Mouse (Mus musculus) MEL (cell line): ENCODE results near the gene Arhgap18. TPM values are rescaled to one million over a fixed set of nuclear protein-coding genes. Genes with fewer than 3 reads are reported as not detected.

Experiments used
- DNase-seq: peaks from one replicate; pipeline ENCODE4 v3.0.0; 2011; ENCODE audit warnings: low read depth, low spot score
- H3K27ac ChIP-seq: 2 replicates; pipeline ENCODE4 v1.5.1; 2012; ENCODE audit warnings: low read depth, mild to moderate bottlenecking, control low read depth, low read length, moderate library complexity; ENCODE audit not compliant: control insufficient read depth
- H3K27me3 ChIP-seq, 2 experiments: fragments of 150-350 bp in 1 of 2; sonication (generic) in 1 of 2; 2 replicates each; pipeline ENCODE4 v1.6.1; 2012; ENCODE audit warnings: low read length in 2 of 2, mild to moderate bottlenecking in 2 of 2, improper control_type of control experiment in 1 of 2, moderate library complexity in 1 of 2; ENCODE audit not compliant: insufficient read depth in 2 of 2, control insufficient read depth in 1 of 2
- H3K36me3 ChIP-seq, 2 experiments: 2 replicates each; pipeline ENCODE4 v1.6.1; 2012 to 2014; ENCODE audit warnings: low read length in 2 of 2, improper control_type of control experiment in 1 of 2, inconsistent platforms in 1 of 2, mild to moderate bottlenecking in 1 of 2; ENCODE audit not compliant: insufficient read depth in 2 of 2, control insufficient read depth in 1 of 2
- H3K4me1 ChIP-seq, 2 experiments: fragments of 150-350 bp in 1 of 2; sonication (generic) in 1 of 2; 2 replicates each; pipeline ENCODE4 v1.6.1; 2012; ENCODE audit warnings: low read length in 2 of 2, improper control_type of control experiment in 1 of 2, mild to moderate bottlenecking in 1 of 2; ENCODE audit not compliant: insufficient read depth in 2 of 2, control insufficient read depth in 1 of 2
- H3K4me3 ChIP-seq, 2 experiments: fragments of 150-350 bp in 1 of 2; sonication (generic) in 1 of 2; 2 replicates each; pipeline ENCODE4 v1.5.1; 2012; ENCODE audit warnings: low read depth in 2 of 2, low read length in 2 of 2, mild to moderate bottlenecking in 2 of 2, moderate library complexity in 2 of 2, control low read depth in 1 of 2, improper control_type of control experiment in 1 of 2; ENCODE audit not compliant: control insufficient read depth in 1 of 2, insufficient read depth in 1 of 2
- H3K79me2 ChIP-seq: 2 replicates; pipeline ENCODE4 v1.6.1; 2012; ENCODE audit warnings: mild to moderate bottlenecking, low read length, moderate library complexity; ENCODE audit not compliant: control insufficient read depth, poor library complexity, insufficient read depth
- H3K9ac ChIP-seq: 2 replicates; pipeline ENCODE4 v1.6.1; 2012; ENCODE audit warnings: low read depth, mild to moderate bottlenecking, control low read depth, low read length, moderate library complexity; ENCODE audit not compliant: control insufficient read depth, poor library complexity, severe bottlenecking
- H3K9me3 ChIP-seq: fragments of 150-350 bp; sonication (generic); replicated peaks from 2 replicates; pipeline ENCODE4 v1.6.1; 2012; ENCODE audit warnings: mild to moderate bottlenecking, low read length, improper control_type of control experiment, moderate library complexity; ENCODE audit not compliant: insufficient read depth
- BHLHE40 ChIP-seq: IDR thresholded peaks from 2 replicates; pipeline ENCODE4 v1.6.1; 2012; ENCODE audit warnings: low read depth, mild to moderate bottlenecking, inconsistent platforms, low read length, improper control_type of control experiment, borderline replicate concordance
- CHD2 ChIP-seq: IDR thresholded peaks from 2 replicates; pipeline ENCODE4 v1.6.1; 2011; ENCODE audit warnings: low read length, improper control_type of control experiment
- CTCF ChIP-seq, 3 experiments: IDR thresholded peaks in 2 of 3; conservative IDR thresholded peaks in 1 of 3; 2 replicates each; pipeline ENCODE4 v1.5.1; 2011 to 2012; ENCODE audit warnings: low read length in 3 of 3, low read depth in 2 of 3, mild to moderate bottlenecking in 2 of 3, improper control_type of control experiment in 1 of 3, inconsistent platforms in 1 of 3, mixed read lengths in 1 of 3, moderate library complexity in 1 of 3; ENCODE audit not compliant: control insufficient read depth in 1 of 3, insufficient read depth in 1 of 3, poor library complexity in 1 of 3, severe bottlenecking in 1 of 3
- E2F4 ChIP-seq: IDR thresholded peaks from 2 replicates; pipeline ENCODE4 v1.6.1; 2011; ENCODE audit warnings: low read depth, low read length, improper control_type of control experiment, borderline replicate concordance
- EP300 ChIP-seq, 2 experiments: IDR thresholded peaks; 2 replicates each; pipeline ENCODE4 v1.6.1; 2011; ENCODE audit warnings: improper control_type of control experiment in 2 of 2, low read length in 2 of 2, low read depth in 1 of 2, mild to moderate bottlenecking in 1 of 2
- ETS1 ChIP-seq: IDR thresholded peaks from 2 replicates; pipeline ENCODE4 v1.6.1; 2012; ENCODE audit warnings: low read depth, mild to moderate bottlenecking, inconsistent platforms, low read length, improper control_type of control experiment, moderate library complexity
- GABPA ChIP-seq: IDR thresholded peaks from 2 replicates; pipeline ENCODE4 v1.6.1; 2012; ENCODE audit warnings: low read depth, mild to moderate bottlenecking, inconsistent platforms, low read length, improper control_type of control experiment, moderate library complexity
- MAFK ChIP-seq: IDR thresholded peaks from 2 replicates; pipeline ENCODE4 v1.6.1; 2011; ENCODE audit warnings: low read depth, mild to moderate bottlenecking, low read length, improper control_type of control experiment, borderline replicate concordance
- MAX ChIP-seq: IDR thresholded peaks from 2 replicates; pipeline ENCODE4 v1.6.1; 2011; ENCODE audit warnings: low read length, improper control_type of control experiment
- MEF2A ChIP-seq: IDR thresholded peaks from 2 replicates; pipeline ENCODE4 v1.6.1; 2014; ENCODE audit warnings: low read depth, mild to moderate bottlenecking, inconsistent platforms, low read length, improper control_type of control experiment; ENCODE audit not compliant: poor library complexity, insufficient replicate concordance, severe bottlenecking; ENCODE audit errors: extremely low read depth
- MXI1 ChIP-seq: IDR thresholded peaks from 2 replicates; pipeline ENCODE4 v1.6.1; 2011; ENCODE audit warnings: mild to moderate bottlenecking, low read depth, low read length, improper control_type of control experiment
- MYC ChIP-seq: IDR thresholded peaks from 2 replicates; pipeline ENCODE4 v1.6.1; 2011; ENCODE audit warnings: low read depth, mild to moderate bottlenecking, low read length, improper control_type of control experiment, moderate library complexity
- NELFE ChIP-seq: IDR thresholded peaks from 2 replicates; pipeline ENCODE4 v1.6.1; 2011; ENCODE audit warnings: low read depth, low read length, improper control_type of control experiment
- NRF1 ChIP-seq: IDR thresholded peaks from 2 replicates; pipeline ENCODE4 v1.6.1; 2014; ENCODE audit warnings: low read depth, mild to moderate bottlenecking, inconsistent platforms, low read length, improper control_type of control experiment, moderate library complexity; ENCODE audit not compliant: poor library complexity, insufficient read depth, severe bottlenecking
- POLR2A ChIP-seq, 2 experiments: IDR thresholded peaks; 2 replicates each; pipeline ENCODE4 v1.6.1; 2011 to 2012; ENCODE audit warnings: low read length in 2 of 2, mild to moderate bottlenecking in 2 of 2, control low read depth in 1 of 2, improper control_type of control experiment in 1 of 2, low read depth in 1 of 2, moderate library complexity in 1 of 2; ENCODE audit not compliant: control insufficient read depth in 1 of 2, insufficient read depth in 1 of 2, poor library complexity in 1 of 2
- POLR2AphosphoS5 ChIP-seq: IDR thresholded peaks from 2 replicates; pipeline ENCODE4 v1.6.1; 2012; ENCODE audit warnings: low read depth, borderline replicate concordance, mild to moderate bottlenecking, inconsistent platforms, low read length, moderate library complexity, mixed read lengths
- RAD21 ChIP-seq: IDR thresholded peaks from 2 replicates; pipeline ENCODE4 v1.6.1; 2011; ENCODE audit warnings: mild to moderate bottlenecking, low read depth, low read length, improper control_type of control experiment
- TBP ChIP-seq: IDR thresholded peaks from 2 replicates; pipeline ENCODE4 v1.8.0; 2011; ENCODE audit warnings: low read depth, low read length, improper control_type of control experiment
- TCF12 ChIP-seq: IDR thresholded peaks from 2 replicates; pipeline ENCODE4 v1.6.1; 2014; ENCODE audit warnings: low read depth, mild to moderate bottlenecking, inconsistent platforms, low read length, improper control_type of control experiment, moderate library complexity
- UBTF ChIP-seq: IDR thresholded peaks from 2 replicates; pipeline ENCODE4 v1.6.1; 2012; ENCODE audit warnings: low read depth, mild to moderate bottlenecking, inconsistent platforms, low read length, improper control_type of control experiment, moderate library complexity, borderline replicate concordance; ENCODE audit not compliant: insufficient read depth
- USF2 ChIP-seq, 2 experiments: IDR thresholded peaks; 2 replicates each; pipeline ENCODE4 v1.6.1; 2011 to 2012; ENCODE audit warnings: improper control_type of control experiment in 2 of 2, low read length in 2 of 2, borderline replicate concordance in 1 of 2, inconsistent platforms in 1 of 2, low read depth in 1 of 2, mild to moderate bottlenecking in 1 of 2; ENCODE audit not compliant: insufficient read depth in 1 of 2
- ZKSCAN1 ChIP-seq: IDR thresholded peaks from 2 replicates; pipeline ENCODE4 v1.6.1; 2012; ENCODE audit warnings: low read depth, mild to moderate bottlenecking, inconsistent platforms, low read length, improper control_type of control experiment, moderate library complexity
- ZMIZ1 ChIP-seq: IDR thresholded peaks from 2 replicates; pipeline ENCODE4 v1.6.1; 2012; ENCODE audit warnings: low read depth, mild to moderate bottlenecking, inconsistent platforms, low read length, improper control_type of control experiment, moderate library complexity
- polyA plus RNA-seq, 2 experiments: library from polyadenylated mRNA; stranded (reverse) in 1 of 2; unstranded in 1 of 2; fragments of >175 nt in 1 of 2; fragments of >200 nt in 1 of 2; gene quantifications; 2 replicates each; pipeline versions ENCODE4 v1.2.1 to v1.2.4; 2012; ENCODE audit warnings: low replicate concordance in 2 of 2, low read depth in 1 of 2; ENCODE audit not compliant: insufficient read length in 2 of 2, insufficient read depth in 1 of 2, missing spikeins in 1 of 2
- total RNA-seq: library from RNA; depleted of rRNA; stranded (reverse); fragments of 300-350 nt; gene quantifications from 2 replicates; pipeline ENCODE4 v1.2.3, GENCODE M21; 2012

The Arhgap18 gene
- total and polyA plus RNA-seq, 3 experiments, result 3.4 to 4.4 TPM; not detected in 1

DNA sequence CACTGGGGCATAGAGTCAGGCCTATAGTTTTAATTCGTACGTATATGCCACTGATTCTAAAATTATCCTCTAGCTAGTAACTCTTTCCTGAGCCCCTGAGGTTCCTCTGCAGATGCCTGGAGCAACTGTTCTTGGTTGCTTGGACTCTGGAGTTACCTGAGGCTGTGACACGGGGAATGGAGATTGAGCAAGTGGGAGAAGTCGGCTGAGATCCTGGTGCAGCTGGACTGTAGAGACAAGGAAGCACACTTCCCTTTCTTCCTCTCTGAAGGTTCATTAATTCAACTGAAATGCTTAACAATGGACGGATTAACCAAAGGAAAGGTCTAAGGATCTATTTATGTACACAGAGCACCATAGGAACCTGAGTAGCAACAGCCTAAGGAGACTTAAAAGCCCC, 70.8 kb downstream of the Arhgap18 start:
- peaks cover 0 to 2% of the 10 kb centered on the region in 2 experiments; a peak in 1 of 4 replicates for H3K36me3 ChIP-seq
- no peak overlapping the region for H3K4me3 ChIP-seq
- H3K9me3 ChIP-seq, result no peaks in the 10 kb centered on the region
- no peak overlapping the region for H3K9ac ChIP-seq
- no peaks in the 10 kb centered on the region for H3K79me2 ChIP-seq
- TF ChIP-seq POLR2AphosphoS5, result no peak
- no peak for TF ChIP-seq MXI1
- no peak for TF ChIP-seq ZMIZ1
- no peak for TF ChIP-seq TCF12
- TF ChIP-seq TBP, result no peak
- no peak for TF ChIP-seq POLR2A (IDR thresholded peaks at IDR 0.05; ENCODE audit: control insufficient read depth in 1 of 2, insufficient read depth in 1 of 2, low read depth in 1 of 2, low read length in 2 of 2, poor library complexity in 1 of 2)
- TF ChIP-seq MAFK, result no peak
- no peak for TF ChIP-seq CTCF (IDR thresholded peaks at IDR 0.05 in 2 of 3, conservative IDR thresholded peaks at IDR 0.05 in 1 of 3; ENCODE audit: control insufficient read depth in 1 of 3, insufficient read depth in 1 of 3, low read depth in 2 of 3, low read length in 3 of 3, poor library complexity in 1 of 3, severe bottlenecking in 1 of 3)
- TF ChIP-seq RAD21, result no peak
- TF ChIP-seq ZKSCAN1, result no peak
- no peak for TF ChIP-seq USF2 (IDR thresholded peaks at IDR 0.05; ENCODE audit: borderline replicate concordance in 1 of 2, insufficient read depth in 1 of 2, low read depth in 1 of 2, low read length in 2 of 2)
- no peak for TF ChIP-seq E2F4
- TF ChIP-seq MYC, result no peak
- TF ChIP-seq EP300 (IDR thresholded peaks at IDR 0.05; ENCODE audit: low read depth in 1 of 2, low read length in 2 of 2), result no peak
- TF ChIP-seq CHD2, result no peak
- no peak for TF ChIP-seq GABPA
- no peak for TF ChIP-seq MAX
- TF ChIP-seq MEF2A, result no peak
- no peak for TF ChIP-seq BHLHE40
- TF ChIP-seq NELFE, result no peak
- no peaks in the 10 kb centered on the region for H3K4me1 ChIP-seq
- no peaks in the 10 kb centered on the region for H3K27me3 ChIP-seq
- no peak overlapping the region for H3K27ac ChIP-seq
- no peak for DNase-seq

DNA sequence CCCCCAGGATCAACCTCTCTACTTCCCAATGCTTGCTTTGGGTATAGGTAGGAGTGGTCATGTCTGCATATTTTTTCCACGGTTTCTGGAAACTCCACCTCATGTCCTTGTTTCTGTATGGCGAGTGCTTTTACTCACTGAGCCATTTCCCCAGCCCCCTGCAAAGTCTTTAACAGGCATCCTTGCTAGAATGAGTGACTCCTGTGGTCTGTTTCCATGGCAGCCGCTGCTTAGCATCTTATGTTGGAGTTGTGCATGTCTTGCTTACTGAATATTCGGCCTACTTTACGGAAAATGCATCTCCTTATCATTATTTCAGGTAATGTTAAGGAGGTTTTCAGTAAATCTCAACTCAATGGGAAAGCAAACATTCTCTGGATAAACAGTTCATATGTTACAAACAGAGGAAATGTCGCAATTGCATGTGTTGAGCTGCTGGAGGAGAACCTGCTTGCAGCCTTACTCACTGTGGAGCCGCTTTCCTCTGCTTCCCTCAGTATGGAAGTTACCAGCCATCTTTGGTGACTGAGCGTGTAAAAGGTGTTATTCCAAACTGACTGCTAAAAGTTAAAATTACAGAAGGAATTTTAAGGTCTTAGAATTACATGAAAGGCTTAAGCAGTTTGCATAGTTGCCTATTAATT, 72.1 kb downstream of the Arhgap18 start:
- Histone ChIP-seq H3K4me1 (no peaks in the 10 kb centered on the region), H3K9ac (no peak overlapping the region), H3K79me2 (no peaks in the 10 kb centered on the region), H3K4me3 (no peak overlapping the region), H3K36me3 (peaks cover 0 to 2% of the 10 kb centered on the region in 2 experiments; a peak in 1 of 4 replicates), H3K27ac (no peak overlapping the region), H3K27me3 (no peaks in the 10 kb centered on the region), H3K9me3 (no peaks in the 10 kb centered on the region)
- TF ChIP-seq POLR2A (IDR thresholded peaks at IDR 0.05; ENCODE audit: control insufficient read depth in 1 of 2, insufficient read depth in 1 of 2, low read depth in 1 of 2, low read length in 2 of 2, poor library complexity in 1 of 2) (no peak), MEF2A (no peak), ETS1 (no peak), NRF1 (no peak), POLR2AphosphoS5 (no peak), UBTF (no peak)
- no peak for DNase-seq
